Mouse (Mus musculus) embryonic fibroblast, embryonic 13.5 days (primary cell): Measurements from ENCODE around the gene Dennd1c. TPM values are rescaled to one million over a fixed set of nuclear protein-coding genes. Genes with fewer than 3 reads are reported as not detected.

Source experiments
- H3K27ac ChIP-seq: 2 replicates; pipeline ENCODE4 v1.5.1; 2012; ENCODE audit warnings: low read length, control low read depth, inconsistent platforms; ENCODE audit not compliant: insufficient read depth
- H3K4me1 ChIP-seq: 2 replicates; pipeline ENCODE4 v1.6.1; 2011; ENCODE audit warnings: low read length; ENCODE audit not compliant: control insufficient read depth, insufficient read depth
- H3K4me3 ChIP-seq: 2 replicates; pipeline ENCODE4 v1.5.1; 2011; ENCODE audit warnings: mild to moderate bottlenecking, control low read depth, low read length; ENCODE audit not compliant: insufficient read depth
- CTCF ChIP-seq: IDR thresholded peaks from 2 replicates; pipeline ENCODE4 v1.5.1; 2011; ENCODE audit warnings: mild to moderate bottlenecking, control low read depth, low read length, moderate library complexity, borderline replicate concordance; ENCODE audit not compliant: insufficient read depth
- POLR2A ChIP-seq: IDR thresholded peaks from 2 replicates; pipeline ENCODE4 v1.6.1; 2011; ENCODE audit warnings: low read depth, mild to moderate bottlenecking, control low read depth, low read length, moderate library complexity
- polyA plus RNA-seq: library from polyadenylated mRNA; stranded (reverse); fragments of >200 nt; gene quantifications from 2 replicates; pipeline ENCODE4 v1.2.4, GENCODE M21; 2011; ENCODE audit warnings: low read depth; ENCODE audit not compliant: missing spikeins, insufficient read length

Dennd1c gene
- polyA plus RNA-seq, 1 experiment, result 0.40 TPM

- TF ChIP-seq POLR2A (no peak), CTCF (no peak)
- Histone ChIP-seq H3K27ac (no peak overlapping the region), H3K4me3 (no peak overlapping the region), H3K4me1 (peaks cover 7% of the 10 kb centered on the region)
Measured at GRCm38 (mm10) chr17:57108666-57109171, 30.4 kb upstream of the Dennd1c start.

- TF ChIP-seq POLR2A, result no peak
- TF ChIP-seq CTCF, result no peak
- H3K27ac ChIP-seq, result no peak overlapping the region
- peaks cover 7% of the 10 kb centered on the region for H3K4me1 ChIP-seq
- H3K4me3 ChIP-seq, result no peak overlapping the region
Measured at GRCm38 (mm10) chr17:57108040-57108665, 29.8 kb upstream of the Dennd1c start.

GRCm38 (mm10) chr17:57107064-57107463 lies 28.8 kb upstream of the Dennd1c start:
- peaks cover 7% of the 10 kb centered on the region for H3K4me1 ChIP-seq
- TF ChIP-seq POLR2A, result no peak
- no peak for TF ChIP-seq CTCF
- no peak overlapping the region for H3K27ac ChIP-seq
- H3K4me3 ChIP-seq, result no peak overlapping the region

GRCm38 (mm10) chr17:57106035-57106368 lies 27.7 kb upstream of the Dennd1c start:
- peaks cover 7% of the 10 kb centered on the region for H3K4me1 ChIP-seq
- no peak overlapping the region for H3K27ac ChIP-seq
- TF ChIP-seq CTCF (no peak), POLR2A (no peak)
- H3K4me3 ChIP-seq, result peak overlapping the region; percentile 93

- Histone ChIP-seq H3K4me3 (peak within 1 kb of the TSS; percentile 93), H3K4me1 (peaks cover 7% of the 10 kb centered on the region), H3K27ac (peak within 1 kb of the TSS; percentile 29; the same call in 1 of the 2 replicates)
- no peak for TF ChIP-seq CTCF
- TF ChIP-seq POLR2A, result peak; percentile 90
Measured at GRCm38 (mm10) chr17:57105181-57106034, 27.1 kb upstream of the Dennd1c start, which contains the start of gene Tnfsf9. Gene Tnfsf9 (plus strand): TSS chr17:57105325.

GRCm38 (mm10) chr17:57104496-57104895 lies 26.2 kb upstream of the Dennd1c start:
- TF ChIP-seq POLR2A (no peak), CTCF (no peak)
- Histone ChIP-seq H3K4me1 (peaks cover 7% of the 10 kb centered on the region), H3K27ac (no peak overlapping the region), H3K4me3 (peak overlapping the region; percentile 93)

- no peak overlapping the region for H3K27ac ChIP-seq
- no peak overlapping the region for H3K4me3 ChIP-seq
- TF ChIP-seq CTCF (no peak), POLR2A (no peak)
- peaks cover 7% of the 10 kb centered on the region for H3K4me1 ChIP-seq
Measured at GRCm38 (mm10) chr17:57102276-57102675, 24.0 kb upstream of the Dennd1c start.

- Histone ChIP-seq H3K27ac (no peak overlapping the region), H3K4me3 (no peak overlapping the region), H3K4me1 (peaks cover 5% of the 10 kb centered on the region)
- TF ChIP-seq POLR2A (no peak), CTCF (no peak)
Measured at GRCm38 (mm10) chr17:57099629-57100325, 21.5 kb upstream of the Dennd1c start.

GRCm38 (mm10) chr17:57098321-57098720 lies 20.0 kb upstream of the Dennd1c start:
- Histone ChIP-seq H3K4me3 (no peak overlapping the region), H3K27ac (no peak overlapping the region), H3K4me1 (no peaks in the 10 kb centered on the region)
- TF ChIP-seq CTCF (no peak), POLR2A (no peak)
